Mouse (Mus musculus) E14TG2a.4 (cell line): ENCODE data around the gene Tcam1.

ENCODE experiments used
- H3K27me3 ChIP-seq: 2 replicates; pipeline ENCODE4 v1.6.1; 2014; ENCODE audit warnings: low read length, control low read depth; ENCODE audit not compliant: insufficient read depth
- H3K36me3 ChIP-seq: 2 replicates; pipeline ENCODE4 v1.6.1; 2014; ENCODE audit warnings: low read length, control low read depth; ENCODE audit not compliant: insufficient read depth
- H3K4me1 ChIP-seq: replicated peaks from 2 replicates; pipeline ENCODE4 v1.6.1; 2014; ENCODE audit warnings: low read depth, low read length, control low read depth
- H3K4me3 ChIP-seq: replicated peaks from 2 replicates; pipeline ENCODE4 v1.5.1; 2014; ENCODE audit warnings: mild to moderate bottlenecking, low read length
- H3K9me3 ChIP-seq: 2 replicates; pipeline ENCODE4 v1.6.1; 2014; ENCODE audit warnings: low read length, control low read depth
- CTCF ChIP-seq: conservative IDR thresholded peaks from 2 replicates; pipeline ENCODE4 v1.5.1; 2014; ENCODE audit warnings: low read length
- NANOG ChIP-seq: IDR thresholded peaks from 2 replicates; pipeline ENCODE4 v1.6.1; 2014; ENCODE audit warnings: borderline replicate concordance, low read length, mixed read lengths
- POU5F1 ChIP-seq: IDR thresholded peaks from 2 replicates; pipeline ENCODE4 v1.6.1; 2014; ENCODE audit warnings: low read length, borderline replicate concordance

The Tcam1 gene

DNA sequence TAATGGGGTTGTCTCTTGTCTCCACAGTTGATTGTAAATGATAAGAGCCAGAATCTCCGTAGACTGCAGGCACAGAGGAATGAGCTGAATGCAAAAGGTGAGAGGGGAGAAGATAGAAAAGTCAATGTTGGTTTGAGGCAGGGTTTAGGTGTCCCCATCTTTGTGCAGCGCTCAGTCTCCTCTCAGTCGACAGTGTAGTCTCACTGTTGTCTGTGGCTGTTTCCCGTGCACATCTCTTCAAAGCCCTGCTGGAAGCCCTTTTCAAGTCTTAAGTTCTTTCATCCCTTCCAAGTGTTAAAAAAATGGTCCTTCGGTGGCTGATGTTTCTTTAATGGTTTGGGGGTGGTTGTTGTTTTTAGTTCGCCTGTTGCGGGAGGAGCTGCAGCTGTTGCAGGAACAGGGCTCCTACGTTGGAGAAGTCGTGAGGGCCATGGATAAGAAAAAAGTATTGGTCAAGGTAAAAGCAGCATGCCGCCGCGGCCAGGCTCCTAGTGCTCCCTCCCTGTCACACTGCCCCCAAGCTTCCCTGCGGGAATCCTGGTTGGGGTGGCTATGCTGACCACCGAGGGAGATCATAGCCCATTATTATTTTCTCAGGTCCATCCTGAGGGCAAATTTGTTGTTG, 15.5 kb upstream of the Tcam1 start:
- H3K4me1 ChIP-seq: peaks cover 82% of the 10 kb centered on the region
- no peaks in the 10 kb centered on the region for H3K9me3 ChIP-seq
- H3K36me3 ChIP-seq: peaks cover 86% of the 10 kb centered on the region
- no peaks in the 10 kb centered on the region for H3K27me3 ChIP-seq
- H3K4me3 ChIP-seq: no peak overlapping the region
- TF ChIP-seq NANOG (no peak), CTCF (no peak), POU5F1 (no peak)

DNA sequence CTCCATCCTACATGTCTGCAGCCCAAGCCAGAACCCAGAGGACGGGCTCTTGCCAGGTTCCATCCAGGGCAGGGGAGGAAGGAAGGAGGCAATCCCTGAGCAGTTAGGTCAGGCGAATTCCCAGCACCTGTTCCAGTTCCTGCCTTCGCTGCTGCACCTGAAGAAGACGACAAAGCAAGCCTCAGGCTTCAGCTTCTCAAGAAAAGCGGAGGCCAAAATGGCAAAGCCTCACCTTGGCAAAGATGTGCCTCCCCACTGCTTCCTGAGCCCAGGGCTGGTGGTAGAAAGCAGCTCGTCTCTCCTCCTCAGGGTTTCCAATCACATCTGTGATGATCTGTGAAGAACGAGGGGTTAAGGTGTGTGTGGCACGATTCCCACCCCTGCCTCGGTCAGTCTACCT, 12.5 kb upstream of the Tcam1 start:
- H3K9me3 ChIP-seq: no peaks in the 10 kb centered on the region
- H3K27me3 ChIP-seq: no peaks in the 10 kb centered on the region
- peaks cover 87% of the 10 kb centered on the region for H3K36me3 ChIP-seq
- no peak for TF ChIP-seq NANOG
- TF ChIP-seq POU5F1: no peak
- no peak for TF ChIP-seq CTCF
- H3K4me1 ChIP-seq: peaks cover 86% of the 10 kb centered on the region
- no peak overlapping the region for H3K4me3 ChIP-seq

DNA sequence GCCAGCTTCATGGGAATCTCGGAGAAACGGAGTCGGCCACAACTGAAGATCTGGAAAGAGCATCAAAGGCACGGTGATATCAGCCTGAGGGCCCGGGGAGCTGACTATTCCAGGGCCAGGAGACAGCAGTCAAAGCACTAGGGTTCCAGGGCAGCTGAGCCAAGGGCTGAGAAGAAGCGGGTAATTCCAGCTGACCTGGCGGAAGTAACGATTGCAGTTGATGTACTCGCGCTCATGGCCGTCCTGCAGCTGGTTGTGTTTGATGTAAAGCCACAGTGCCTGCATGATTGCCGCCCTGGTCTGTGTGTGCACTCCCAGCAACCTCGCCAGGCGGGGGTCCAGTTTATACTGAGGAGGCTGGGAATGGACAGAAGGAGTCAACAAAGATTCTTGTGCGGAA, 11.5 kb upstream of the Tcam1 start:
- peaks cover 87% of the 10 kb centered on the region for H3K4me1 ChIP-seq
- H3K36me3 ChIP-seq: peaks cover 80% of the 10 kb centered on the region
- TF ChIP-seq POU5F1 (no peak), CTCF (no peak), NANOG (no peak)
- no peak overlapping the region for H3K4me3 ChIP-seq
- H3K9me3 ChIP-seq: no peaks in the 10 kb centered on the region
- H3K27me3 ChIP-seq: no peaks in the 10 kb centered on the region

DNA sequence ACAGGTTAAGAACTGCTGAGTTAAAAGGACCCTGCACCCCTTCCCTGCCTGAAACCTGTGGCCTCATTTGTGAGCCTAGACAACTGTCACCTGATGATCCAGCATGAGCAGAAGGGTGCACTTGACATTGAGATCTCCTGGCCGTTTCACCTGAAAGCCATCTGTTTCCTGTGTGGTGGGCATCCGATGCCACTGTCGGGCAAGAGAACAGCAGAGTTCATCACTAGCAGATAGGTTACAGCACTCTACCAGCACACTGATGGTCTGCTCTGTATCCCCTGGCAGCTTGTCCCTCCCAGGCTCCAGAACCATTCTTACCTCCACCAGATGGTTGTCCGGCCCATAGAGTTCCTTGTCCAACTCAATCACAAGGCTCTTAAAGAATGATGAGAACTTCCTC, 10.9 kb upstream of the Tcam1 start:
- no peak overlapping the region for H3K4me3 ChIP-seq
- TF ChIP-seq NANOG (no peak), CTCF (no peak), POU5F1 (no peak)
- no peaks in the 10 kb centered on the region for H3K27me3 ChIP-seq
- peaks cover 84% of the 10 kb centered on the region for H3K36me3 ChIP-seq
- H3K9me3 ChIP-seq: no peaks in the 10 kb centered on the region
- H3K4me1 ChIP-seq: peaks cover 87% of the 10 kb centered on the region

DNA sequence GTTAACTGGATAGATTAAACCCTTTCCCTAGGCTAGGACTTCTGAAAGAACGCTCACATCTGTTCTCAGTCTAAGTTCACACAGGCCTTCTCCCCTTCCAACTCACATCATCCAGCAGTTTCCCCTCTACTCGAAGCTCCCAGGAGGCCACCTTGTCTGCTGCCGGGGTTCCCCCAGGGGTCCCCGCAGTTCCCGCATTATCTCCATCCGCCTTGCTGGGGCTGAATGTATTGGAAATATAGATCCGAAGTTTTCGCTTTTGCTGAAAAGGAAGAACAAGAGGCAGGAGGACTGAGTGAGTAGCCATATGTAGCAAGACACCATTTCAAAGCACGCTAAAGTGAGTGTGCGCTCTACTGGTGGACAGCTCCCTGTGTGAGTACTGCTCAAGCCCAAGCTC, 10.0 kb upstream of the Tcam1 start:
- Histone ChIP-seq H3K36me3 (peaks cover 77% of the 10 kb centered on the region), H3K27me3 (no peaks in the 10 kb centered on the region), H3K9me3 (no peaks in the 10 kb centered on the region), H3K4me1 (peaks cover 85% of the 10 kb centered on the region), H3K4me3 (no peak overlapping the region)
- TF ChIP-seq NANOG: no peak
- no peak for TF ChIP-seq POU5F1
- no peak for TF ChIP-seq CTCF

DNA sequence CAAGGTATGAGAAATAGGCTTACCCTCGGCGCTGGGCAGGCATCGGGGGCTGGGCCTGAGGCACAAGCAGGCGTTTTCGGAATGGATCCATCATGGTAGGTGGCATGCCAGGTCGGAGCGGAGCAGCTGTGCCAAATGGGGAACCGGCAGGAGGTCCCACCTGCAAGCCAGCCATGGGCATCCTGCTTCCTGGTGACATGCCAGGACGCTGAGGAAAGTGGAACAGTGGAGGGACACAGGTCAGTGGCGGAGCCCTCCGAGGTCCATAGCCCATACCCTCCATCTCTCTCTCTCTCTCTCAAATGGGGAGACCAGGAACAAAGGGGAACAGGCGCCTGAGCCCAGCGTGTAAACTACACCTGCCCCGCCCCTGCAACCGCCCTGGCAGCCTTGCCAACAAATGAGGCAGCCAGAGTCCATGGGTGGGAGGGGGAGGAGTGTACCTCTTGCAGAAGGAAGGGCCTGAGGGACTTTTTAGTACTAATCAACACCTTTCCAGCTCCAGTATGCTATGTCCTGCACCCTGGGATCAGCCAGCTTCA, 9.1 kb upstream of the Tcam1 start:
- Histone ChIP-seq H3K36me3 (peaks cover 67% of the 10 kb centered on the region), H3K27me3 (no peaks in the 10 kb centered on the region), H3K4me1 (peaks cover 81% of the 10 kb centered on the region), H3K9me3 (no peaks in the 10 kb centered on the region), H3K4me3 (peak overlapping the region; percentile 37)
- no peak for TF ChIP-seq NANOG
- TF ChIP-seq CTCF: no peak
- no peak for TF ChIP-seq POU5F1

DNA sequence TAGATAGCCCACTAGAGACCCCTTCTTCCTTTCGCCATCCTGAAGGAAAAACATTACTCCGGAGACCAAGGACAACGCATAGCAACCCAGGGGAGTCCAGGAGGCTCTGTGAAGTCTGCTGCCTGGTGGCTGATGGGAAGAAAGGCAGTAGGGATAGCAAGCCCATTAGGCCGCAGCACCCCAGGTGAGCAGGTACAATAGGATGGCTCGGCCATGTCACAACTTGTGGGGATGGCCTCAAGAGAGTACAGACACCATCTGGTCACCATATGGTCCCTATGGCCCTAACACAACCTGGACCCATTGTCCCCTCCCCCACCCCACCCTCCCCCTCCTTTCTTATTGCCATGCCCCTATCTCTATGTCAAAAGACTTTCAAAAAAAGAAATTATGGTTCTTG, 8.6 kb upstream of the Tcam1 start:
- TF ChIP-seq NANOG (no peak), CTCF (no peak), POU5F1 (no peak)
- Histone ChIP-seq H3K9me3 (no peaks in the 10 kb centered on the region), H3K4me3 (peak overlapping the region; percentile 37), H3K27me3 (no peaks in the 10 kb centered on the region), H3K4me1 (peaks cover 76% of the 10 kb centered on the region), H3K36me3 (peaks cover 62% of the 10 kb centered on the region)

DNA sequence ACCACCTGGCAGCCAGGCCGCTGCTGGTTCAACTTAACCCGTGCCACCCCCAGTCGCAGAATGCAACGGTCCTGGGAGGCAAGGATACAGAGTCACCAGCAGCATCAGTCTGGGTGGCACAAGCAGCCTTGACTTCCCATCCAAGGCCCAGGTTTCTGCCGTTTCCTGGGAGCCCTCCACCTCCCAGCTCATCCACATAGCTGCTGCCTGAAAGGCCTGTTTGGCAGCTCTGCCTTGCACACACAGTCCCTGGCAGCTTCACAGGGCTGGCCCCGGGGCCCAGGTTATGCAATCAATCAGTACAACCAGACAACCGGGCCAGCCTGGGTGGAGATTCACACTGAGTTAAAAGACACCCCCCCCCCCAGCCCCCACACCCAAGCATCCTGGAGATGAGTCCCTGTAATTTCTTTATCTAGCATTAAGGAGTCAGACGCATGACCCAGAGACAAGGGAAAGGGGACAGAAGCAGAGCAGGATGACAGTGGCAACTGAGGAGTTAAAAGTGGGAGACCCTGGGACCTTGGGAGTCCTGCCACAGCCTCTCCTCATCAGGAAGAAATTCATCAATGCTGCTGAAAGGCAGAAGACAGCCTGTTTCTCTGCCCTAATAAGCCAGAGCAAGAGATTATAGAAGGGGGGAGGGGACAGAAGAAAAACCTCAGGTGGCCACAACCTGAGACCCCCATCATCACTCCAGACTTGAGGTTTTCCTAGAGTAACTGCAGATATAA, 8.0 kb upstream of the Tcam1 start:
- Histone ChIP-seq H3K27me3 (no peaks in the 10 kb centered on the region), H3K36me3 (peaks cover 56% of the 10 kb centered on the region), H3K4me1 (peaks cover 71% of the 10 kb centered on the region), H3K9me3 (no peaks in the 10 kb centered on the region), H3K4me3 (peak overlapping the region; percentile 35; the same call in 1 of the 2 replicates)
- TF ChIP-seq CTCF (no peak), POU5F1 (no peak), NANOG (no peak)

DNA sequence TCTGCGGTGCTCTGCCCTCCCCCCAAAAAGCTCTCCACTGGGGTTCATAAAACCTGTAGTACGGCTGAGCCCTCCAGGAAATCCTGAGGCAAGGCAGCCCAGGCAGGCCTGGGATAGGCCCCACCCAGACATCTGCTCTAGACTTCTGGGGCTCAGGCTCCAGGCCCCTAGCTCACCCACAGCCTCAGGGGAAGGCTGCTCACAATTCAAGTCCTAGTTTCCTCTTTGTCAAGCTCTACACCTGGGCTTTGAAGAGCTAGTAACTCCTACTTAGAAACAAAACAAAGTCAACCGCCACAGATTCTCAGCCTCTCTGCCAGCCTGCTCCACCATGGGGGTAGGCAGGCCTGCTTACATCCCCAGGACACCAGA, 7.4 kb upstream of the Tcam1 start:
- H3K36me3 ChIP-seq: peaks cover 51% of the 10 kb centered on the region
- no peak for TF ChIP-seq POU5F1
- TF ChIP-seq NANOG: no peak
- TF ChIP-seq CTCF: no peak
- H3K27me3 ChIP-seq: no peaks in the 10 kb centered on the region
- no peaks in the 10 kb centered on the region for H3K9me3 ChIP-seq
- peaks cover 71% of the 10 kb centered on the region for H3K4me1 ChIP-seq
- peak overlapping the region; percentile 35; the same call in 1 of the 2 replicates for H3K4me3 ChIP-seq
